Mouse (Mus musculus) embryonic facial prominence, embryonic 11.5 days (tissue): ENCODE data around the gene Prkci. TPM values are rescaled to one million over a fixed set of nuclear protein-coding genes. Genes with fewer than 3 reads are reported as not detected.

Experiments used
- ATAC-seq: fragments of 200-750 bp; cut with Nextera tagmentation; replicated peaks from 2 replicates; pipeline ENCODE4 v1.8.0; 2017; ENCODE audit warnings: low read depth; ENCODE audit not compliant: insufficient number of reproducible peaks, low FRiP score, low TSS enrichment
- DNase-seq: peaks from one replicate; pipeline ENCODE4 v3.0.0-alpha.2; 2015; ENCODE audit warnings: low spot score
- H3K27ac ChIP-seq: fragments of 300-500 bp; sonication (generic); replicated peaks from 2 replicates; pipeline ENCODE4 v1.5.1; 2014; ENCODE audit warnings: mild to moderate bottlenecking, low read depth, low read length, control low read depth
- H3K27me3 ChIP-seq: fragments of 300-500 bp; sonication (generic); 2 replicates; pipeline ENCODE4 v1.6.1; 2014; ENCODE audit warnings: mild to moderate bottlenecking, low read length, moderate library complexity, mixed read lengths; ENCODE audit not compliant: control insufficient read depth, insufficient read depth
- H3K36me3 ChIP-seq: fragments of 300-500 bp; sonication (generic); replicated peaks from 2 replicates; pipeline ENCODE4 v1.6.1; 2014; ENCODE audit warnings: low read depth, mild to moderate bottlenecking, low read length, moderate library complexity, mixed read lengths; ENCODE audit not compliant: control insufficient read depth, insufficient read depth
- H3K4me1 ChIP-seq: fragments of 300-500 bp; sonication (generic); 2 replicates; pipeline ENCODE4 v1.6.1; 2014; ENCODE audit warnings: low read length, mixed read lengths; ENCODE audit not compliant: control insufficient read depth, insufficient read depth
- H3K4me2 ChIP-seq: fragments of 300-500 bp; sonication (generic); 2 replicates; pipeline ENCODE4 v1.6.1; 2014; ENCODE audit warnings: low read depth, mild to moderate bottlenecking, control low read depth, low read length, moderate library complexity
- H3K4me3 ChIP-seq: fragments of 300-500 bp; sonication (generic); 2 replicates; pipeline ENCODE4 v1.5.1; 2014; ENCODE audit warnings: low read depth, low read length, control low read depth
- H3K9ac ChIP-seq: fragments of 300-500 bp; sonication (generic); replicated peaks from 2 replicates; pipeline ENCODE4 v1.6.1; 2014; ENCODE audit warnings: mild to moderate bottlenecking, control low read depth, low read length
- H3K9me3 ChIP-seq: fragments of 300-500 bp; sonication (generic); replicated peaks from 2 replicates; pipeline ENCODE4 v1.6.1; 2016; ENCODE audit warnings: mild to moderate bottlenecking, low read length, inconsistent platforms, mixed read lengths; ENCODE audit not compliant: control insufficient read depth
- WGBS: fragments of 180-500 bp; shearing (Covaris S2); extraction: QIAGEN DNeasy Blood & Tissue Kit; methylation state at CpG from one replicate; pipeline ENCODE4 v1.1.7; 2014; 5-methylcytosine and 5-hydroxymethylcytosine counted together
- polyA plus RNA-seq: library from polyadenylated mRNA; unstranded; fragments of >200 nt; fragmentation: Nextera tagmentation; extraction: Ambion mirVana; gene quantifications from 2 replicates; pipeline ENCODE4 v1.2.1, GENCODE M21; 2014

The Prkci gene
- polyA plus RNA-seq, 1 experiment from 2014 or later = 57.1 TPM

- peak overlapping the region; percentile 83 for H3K9ac ChIP-seq
- WGBS = 1% methylated on average over 30 of the region's 33 CpGs
- DNase-seq (peak; percentile 57), ATAC-seq (peak; percentile 45)
- H3K27ac ChIP-seq = peak overlapping the region; percentile 99
- no peaks in the 10 kb centered on the region for H3K27me3 ChIP-seq
- H3K4me3 ChIP-seq = peak overlapping the region; percentile 97
- H3K9me3 ChIP-seq = no peaks in the 10 kb centered on the region
- H3K4me2 ChIP-seq = peak overlapping the region; percentile 85
- H3K4me1 ChIP-seq = no peaks in the 10 kb centered on the region; the same call in 1 of the 2 replicates
- no peaks in the 10 kb centered on the region for H3K36me3 ChIP-seq
These were observed 100.1 kb downstream of the Prkci start for GRCm38 (mm10) chr3:31095491-31096154.

- Histone ChIP-seq H3K27ac (peak overlapping the region; percentile 99; the same call in 1 of the 2 replicates), H3K27me3 (no peaks in the 10 kb centered on the region), H3K4me1 (no peaks in the 10 kb centered on the region; the same call in 1 of the 2 replicates), H3K4me3 (peak overlapping the region; percentile 97), H3K36me3 (no peaks in the 10 kb centered on the region), H3K9ac (peak overlapping the region; percentile 83), H3K9me3 (no peaks in the 10 kb centered on the region), H3K4me2 (peak overlapping the region; percentile 85)
- ATAC-seq (no peak), DNase-seq (no peak)
- WGBS = 42% methylated on average over 10 of the region's 10 CpGs
These were observed 100.9 kb downstream of the Prkci start for GRCm38 (mm10) chr3:31096155-31097101.

DNA sequence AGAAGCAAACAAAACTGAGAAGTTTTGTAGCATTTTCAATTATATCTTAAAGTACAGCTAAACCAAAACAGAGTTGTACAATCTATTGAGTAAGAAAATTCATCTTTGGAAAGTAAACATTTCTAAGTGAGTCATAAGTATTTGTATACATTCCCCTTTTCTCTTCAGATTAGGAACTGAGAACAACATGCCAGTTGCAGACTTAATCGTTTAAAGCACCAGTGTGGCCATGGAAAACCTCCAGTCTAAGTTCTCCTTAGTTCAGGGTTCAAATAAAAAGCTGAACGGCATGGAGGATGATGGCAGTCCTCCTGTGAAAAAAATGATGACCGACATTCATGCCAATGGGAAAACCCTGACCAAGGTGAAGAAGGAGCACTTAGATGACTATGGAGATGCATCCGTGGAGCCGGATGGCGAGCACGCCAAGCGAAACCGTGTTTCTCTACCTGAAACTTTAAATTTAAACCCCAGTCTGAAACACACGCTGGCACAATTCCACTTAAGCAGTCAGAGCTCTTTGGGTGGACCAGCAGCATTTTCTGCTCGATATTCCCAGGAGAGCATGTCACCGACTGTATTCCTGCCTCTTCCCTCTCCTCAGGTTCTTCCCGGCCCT is 101.7 kb downstream of the Prkci start:
- DNase-seq (no peak), ATAC-seq (no peak)
- H3K27ac ChIP-seq = no peak overlapping the region
- H3K4me2 ChIP-seq = no peak overlapping the region
- no peaks in the 10 kb centered on the region; the same call in 1 of the 2 replicates for H3K4me1 ChIP-seq
- H3K4me3 ChIP-seq = no peak overlapping the region
- WGBS = 86% methylated on average over 13 of the region's 13 CpGs
- no peaks in the 10 kb centered on the region for H3K36me3 ChIP-seq
- no peaks in the 10 kb centered on the region for H3K9me3 ChIP-seq
- H3K9ac ChIP-seq = no peak overlapping the region
- no peaks in the 10 kb centered on the region for H3K27me3 ChIP-seq

DNA sequence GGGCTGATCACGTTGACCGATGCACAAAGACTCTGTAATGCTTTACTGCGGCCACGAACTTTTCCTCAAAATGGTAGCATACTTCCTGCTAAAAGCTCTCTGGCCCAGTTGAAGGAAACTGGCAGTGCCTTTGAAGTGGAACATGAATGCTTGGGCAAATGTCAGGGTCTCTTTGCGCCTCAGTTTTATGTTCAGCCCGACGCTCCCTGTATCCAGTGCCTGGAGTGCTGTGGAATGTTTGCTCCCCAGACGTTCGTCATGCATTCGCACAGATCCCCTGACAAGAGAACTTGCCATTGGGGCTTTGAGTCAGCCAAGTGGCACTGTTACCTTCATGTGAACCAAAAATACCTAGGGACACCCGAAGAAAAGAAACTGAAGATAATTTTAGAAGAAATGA is 102.4 kb downstream of the Prkci start:
- H3K9ac ChIP-seq = no peak overlapping the region
- no peak overlapping the region for H3K4me3 ChIP-seq
- H3K4me1 ChIP-seq = no peaks in the 10 kb centered on the region; the same call in 1 of the 2 replicates
- ATAC-seq = no peak
- no peak for DNase-seq
- no peak overlapping the region for H3K27ac ChIP-seq
- H3K27me3 ChIP-seq = no peaks in the 10 kb centered on the region
- H3K4me2 ChIP-seq = no peak overlapping the region
- H3K9me3 ChIP-seq = no peaks in the 10 kb centered on the region
- 73% methylated on average over 11 of the region's 11 CpGs for WGBS
- H3K36me3 ChIP-seq = no peaks in the 10 kb centered on the region

GRCm38 (mm10) chr3:31098556-31098955 is 103.0 kb downstream of the Prkci start:
- no peak overlapping the region for H3K27ac ChIP-seq
- no peak overlapping the region for H3K9ac ChIP-seq
- no peaks in the 10 kb centered on the region for H3K9me3 ChIP-seq
- no peaks in the 10 kb centered on the region for H3K27me3 ChIP-seq
- H3K4me3 ChIP-seq = no peak overlapping the region
- H3K36me3 ChIP-seq = no peaks in the 10 kb centered on the region
- H3K4me2 ChIP-seq = peak overlapping the region; percentile 25
- DNase-seq (no peak), ATAC-seq (no peak)
- H3K4me1 ChIP-seq = no peaks in the 10 kb centered on the region; the same call in 1 of the 2 replicates
- 97% methylated on average over 1 of the region's 1 CpGs for WGBS

DNA sequence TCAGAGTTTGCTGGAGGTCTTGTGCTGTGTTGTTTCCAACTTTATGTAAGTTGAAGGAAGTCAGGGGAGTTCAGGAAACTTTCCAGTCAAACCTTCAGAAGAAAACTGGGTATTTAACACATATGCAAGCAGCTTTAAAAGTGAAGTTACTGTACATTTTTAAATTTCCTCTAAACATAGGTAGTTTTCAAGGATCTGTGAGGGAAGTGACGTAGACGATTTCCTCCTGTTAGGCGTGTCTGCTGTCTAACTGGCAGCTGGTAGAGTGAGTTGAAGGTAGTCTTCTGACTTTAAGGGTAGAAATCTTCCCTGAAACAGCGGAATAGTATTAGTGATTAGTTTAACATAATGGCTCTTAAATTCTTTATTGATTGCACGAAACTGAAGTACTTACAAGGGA is 104.5 kb downstream of the Prkci start:
- DNase-seq (no peak), ATAC-seq (no peak)
- H3K27ac ChIP-seq = no peak overlapping the region
- no peaks in the 10 kb centered on the region for H3K36me3 ChIP-seq
- WGBS = 84% methylated on average over 5 of the region's 5 CpGs
- no peak overlapping the region for H3K4me3 ChIP-seq
- no peak overlapping the region for H3K4me2 ChIP-seq
- H3K9me3 ChIP-seq = no peaks in the 10 kb centered on the region
- H3K9ac ChIP-seq = no peak overlapping the region
- H3K4me1 ChIP-seq = no peaks in the 10 kb centered on the region; the same call in 1 of the 2 replicates
- H3K27me3 ChIP-seq = no peaks in the 10 kb centered on the region

- Histone ChIP-seq H3K9me3 (no peaks in the 10 kb centered on the region), H3K36me3 (no peaks in the 10 kb centered on the region), H3K4me2 (no peak overlapping the region), H3K27ac (no peak overlapping the region), H3K27me3 (no peaks in the 10 kb centered on the region), H3K9ac (no peak overlapping the region), H3K4me1 (no peaks in the 10 kb centered on the region; the same call in 1 of the 2 replicates), H3K4me3 (no peak overlapping the region)
- no peak for DNase-seq
- 91% methylated on average over 3 of the region's 3 CpGs for WGBS
- no peak for ATAC-seq
These were observed 105.3 kb downstream of the Prkci start for GRCm38 (mm10) chr3:31100802-31101201.
